Mouse (Mus musculus): Measurements from ENCODE around the gene Kdm3a.
A peak's percentile ranks its signal among the peaks of the same experiment; 100 is the strongest.

Kdm3a gene

GRCm38 (mm10) chr6:71569025-71569424, 63.8 kb downstream of the Kdm3a start:
- no peak for DNase-seq

- DNase-seq: no peak
Observed at GRCm38 (mm10) chr6:71568616-71569015, 64.2 kb downstream of the Kdm3a start.

GRCm38 (mm10) chr6:71556826-71557225, 76.0 kb downstream of the Kdm3a start:
- DNase-seq: no peak

GRCm38 (mm10) chr6:71555507-71555951, 77.3 kb downstream of the Kdm3a start:
- peak; percentile 24 to 43 for DNase-seq

GRCm38 (mm10) chr6:71543686-71544499, 88.9 kb downstream of the Kdm3a start, which contains the start of gene Chmp3:
Gene Chmp3, plus strand, starts transcription at chr6:71543797.
- DNase-seq: peak; percentile 97 to 98
